Mouse (Mus musculus): ENCODE data around the gene Lcn6. TPM values are rescaled to one million over a fixed set of nuclear protein-coding genes. Genes with fewer than 3 reads are reported as not detected.
"Not testable (repeated sequence)": the region's sequence is repeated elsewhere in the genome, so short reads cannot be mapped to it uniquely, and the experiment has no call there.

The Lcn6 gene
- total RNA-seq, 2 experiments from 2014 or later: not detected

DNA sequence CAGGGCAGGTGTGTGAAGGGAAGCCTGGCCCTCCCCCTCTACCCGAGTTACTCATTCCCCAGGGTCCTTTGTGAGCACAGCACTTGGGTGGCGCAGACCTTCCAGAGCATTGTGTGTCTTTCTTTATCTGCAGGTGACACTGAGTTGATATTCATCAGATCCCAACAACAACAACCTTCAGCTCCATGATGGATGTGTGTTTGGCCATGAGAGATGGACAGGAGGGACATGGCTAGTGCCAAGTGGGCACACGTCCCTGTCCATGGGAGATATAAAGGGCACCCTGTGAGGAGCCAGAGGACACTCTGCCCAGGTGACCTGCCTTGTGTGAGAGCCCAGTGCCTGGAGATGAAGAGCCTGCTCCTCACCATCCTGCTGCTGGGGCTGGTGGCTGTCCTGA is 23.2 kb downstream of the Lcn6 start, which contains the start of gene Obp2a:
TSS of gene Obp2a (plus strand) at position 301 of the 400 bp plus-strand sequence.
- DNase-seq: not testable (repeated sequence)
- intact Hi-C loops (cut with DNase I): loop anchor here (2.0 kb wide), 1 partner anchor 53 kb away; no protein-coding TSS in a partner anchor

DNA sequence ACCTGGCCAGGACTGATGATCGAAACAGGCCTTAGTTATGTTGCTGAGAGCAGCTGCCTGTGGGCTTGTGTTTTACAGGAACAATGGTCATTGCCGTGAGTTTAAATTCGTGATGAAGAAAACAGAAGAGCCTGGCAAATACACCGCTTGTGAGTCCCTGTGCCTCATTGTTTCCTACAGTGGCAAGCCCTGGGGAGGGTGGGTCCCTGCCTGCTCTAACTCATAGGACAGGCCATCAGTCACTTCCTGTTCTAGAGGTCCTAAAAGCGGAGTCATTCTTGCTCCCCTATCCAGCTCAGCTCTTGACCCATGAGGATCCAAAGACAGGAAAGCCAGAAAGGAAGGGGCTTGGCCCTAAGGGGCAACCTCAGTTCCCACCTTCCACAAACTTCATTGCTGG is 24.4 kb downstream of the Lcn6 start:
- intact Hi-C loops (cut with DNase I): no loop called here
- DNase-seq: peak in 1 of 2 experiments; percentile 16

DNA sequence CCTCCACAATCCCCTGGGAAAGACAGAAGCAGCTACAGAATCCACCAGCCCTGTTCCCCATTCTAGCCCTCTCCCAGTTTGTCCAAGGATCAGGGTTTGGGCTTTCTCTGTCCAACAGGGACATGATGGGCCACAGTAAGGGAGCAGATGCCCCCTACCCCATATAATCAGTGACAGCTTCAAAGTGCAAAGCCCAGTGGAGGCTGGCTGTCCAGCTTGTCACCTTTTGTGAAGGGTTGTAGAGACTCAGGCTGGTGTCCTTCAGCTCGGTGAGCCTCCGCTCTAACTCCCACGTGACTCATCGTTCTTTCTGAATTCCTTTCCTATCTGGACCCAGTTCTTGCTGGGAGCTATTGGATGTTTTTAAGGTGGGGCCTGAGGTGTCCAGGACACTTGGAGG is 27.1 kb downstream of the Lcn6 start:
- DNase-seq: no peak
- intact Hi-C loops (cut with DNase I): no loop called here

DNA sequence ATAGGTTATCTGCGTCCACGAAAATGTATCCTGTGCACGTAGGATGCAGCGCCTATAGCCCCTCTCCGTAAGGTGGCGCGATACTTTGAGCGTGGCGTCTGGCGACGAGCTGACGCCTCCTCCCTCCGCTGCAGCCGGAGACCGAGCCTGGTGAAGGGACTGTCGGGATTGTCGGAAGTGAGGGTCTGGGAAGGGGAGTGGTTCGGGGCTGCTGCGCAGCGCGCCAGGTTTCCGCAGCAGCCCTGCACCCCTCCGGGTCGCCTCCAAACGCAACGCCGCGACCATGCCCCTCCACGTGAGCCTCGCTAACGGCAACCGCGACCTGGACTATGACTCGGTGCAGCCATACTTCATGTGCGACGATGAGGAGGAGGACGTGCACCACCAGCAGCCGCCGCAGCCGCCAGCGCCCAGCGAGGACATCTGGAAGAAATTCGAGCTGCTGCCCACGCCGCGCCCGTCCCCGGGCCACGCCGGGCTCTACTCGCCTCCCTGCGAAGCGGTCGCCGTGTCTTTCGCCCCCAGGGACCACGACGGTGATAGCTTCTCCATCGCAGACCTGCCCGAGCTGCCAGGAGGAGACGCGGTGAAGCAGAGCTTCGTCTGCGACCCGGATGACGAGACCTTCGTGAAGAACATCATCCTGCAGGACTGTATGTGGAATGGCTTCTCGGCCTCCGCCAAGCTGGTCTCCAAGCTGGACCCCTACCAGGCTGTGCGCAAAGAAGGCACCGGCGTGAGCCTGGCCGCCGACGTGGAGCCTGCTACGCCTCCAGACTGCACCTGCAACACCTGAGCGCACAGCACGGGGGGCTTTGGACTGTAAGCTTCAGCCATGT is 30.3 kb downstream of the Lcn6 start, which contains the start of gene Bmyc:
TSS of gene Bmyc (plus strand) at position 97 of the 839 bp plus-strand sequence.
- intact Hi-C loops (cut with DNase I): no loop called here
- peak; percentile 84 to 85 for DNase-seq

DNA sequence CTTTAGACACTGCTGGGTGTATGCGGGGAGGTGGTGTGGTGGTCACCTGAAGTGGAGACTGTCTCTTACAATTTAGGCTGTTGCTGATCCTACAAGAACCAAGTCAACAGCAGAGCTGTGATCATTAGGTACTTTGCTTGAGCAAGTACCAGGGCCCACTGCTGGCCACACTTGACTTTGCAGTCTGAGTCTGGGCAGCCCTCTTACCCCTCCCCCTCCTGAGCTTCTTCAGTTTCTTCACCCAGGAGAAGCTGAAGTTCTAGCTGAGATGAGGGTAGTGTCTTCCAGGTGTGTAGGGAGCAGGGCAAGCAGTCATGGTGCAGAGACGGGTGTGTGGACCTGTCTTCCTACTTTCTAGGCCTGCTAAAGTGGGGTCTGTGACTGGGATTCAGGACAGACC is 31.5 kb downstream of the Lcn6 start:
- DNase-seq: peak; percentile 22 to 35
- intact Hi-C loops (cut with DNase I): no loop called here

DNA sequence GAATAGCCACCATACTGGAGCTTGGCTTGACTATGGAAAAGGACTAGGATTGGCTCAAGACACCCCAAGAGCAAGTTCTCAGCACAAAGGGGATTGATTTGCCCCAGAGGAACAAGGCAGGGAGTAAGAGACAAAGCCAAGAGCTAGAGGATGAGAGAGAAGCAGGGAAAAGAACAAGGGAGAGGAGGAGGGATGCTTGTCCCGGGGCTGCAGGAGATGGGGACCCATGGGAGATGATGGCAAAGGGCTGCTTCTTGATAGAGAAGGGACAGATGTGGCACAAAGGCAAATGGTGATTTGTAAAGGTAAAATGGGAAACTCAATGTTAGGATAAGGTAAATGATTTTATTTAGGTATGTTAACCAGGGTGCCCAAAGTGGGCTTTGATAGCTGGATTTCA is 32.5 kb downstream of the Lcn6 start:
- intact Hi-C loops (cut with DNase I); DNase-seq: not testable (repeated sequence)

DNA sequence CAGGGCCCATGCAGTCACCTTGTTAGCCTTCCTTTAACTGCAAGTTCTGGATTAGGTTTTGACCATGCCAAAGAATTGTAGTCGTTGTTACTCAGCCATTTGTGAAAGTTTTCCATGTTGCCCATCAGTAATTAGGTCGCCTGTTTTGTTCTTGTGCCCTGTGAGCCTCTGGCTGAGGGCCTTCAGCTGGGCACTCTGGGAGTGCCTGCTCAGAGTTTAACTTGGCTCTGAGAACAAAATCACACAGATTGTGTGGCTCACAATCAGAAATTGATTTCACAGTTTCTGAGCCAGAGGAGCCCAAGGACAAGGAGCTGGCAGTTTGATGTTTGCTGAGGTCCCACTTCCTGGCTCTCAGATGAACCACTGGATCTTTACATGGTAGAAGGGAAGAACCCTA is 33.2 kb downstream of the Lcn6 start:
- DNase-seq; intact Hi-C loops (cut with DNase I): not testable (repeated sequence)

DNA sequence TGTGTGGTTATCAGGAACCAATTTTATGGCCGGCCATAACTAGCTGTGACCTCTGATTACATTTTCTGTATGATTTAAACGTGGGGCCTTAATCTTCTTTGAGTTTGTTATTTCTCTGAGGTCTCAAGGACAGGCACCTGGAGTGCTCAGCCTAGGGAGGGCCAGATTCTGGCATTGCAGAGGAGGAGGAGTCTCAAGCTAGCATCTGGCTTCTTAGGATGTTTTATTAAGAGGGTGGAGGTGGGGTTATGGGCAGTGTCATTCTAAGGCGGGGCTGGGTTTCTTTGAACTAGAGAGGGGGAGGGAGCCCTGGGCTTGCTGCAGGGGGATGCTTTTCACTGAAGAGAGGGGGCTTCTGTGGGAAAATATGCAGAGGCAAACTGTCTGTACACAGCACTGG is 35.1 kb downstream of the Lcn6 start:
- intact Hi-C loops (cut with DNase I); DNase-seq: not testable (repeated sequence)

DNA sequence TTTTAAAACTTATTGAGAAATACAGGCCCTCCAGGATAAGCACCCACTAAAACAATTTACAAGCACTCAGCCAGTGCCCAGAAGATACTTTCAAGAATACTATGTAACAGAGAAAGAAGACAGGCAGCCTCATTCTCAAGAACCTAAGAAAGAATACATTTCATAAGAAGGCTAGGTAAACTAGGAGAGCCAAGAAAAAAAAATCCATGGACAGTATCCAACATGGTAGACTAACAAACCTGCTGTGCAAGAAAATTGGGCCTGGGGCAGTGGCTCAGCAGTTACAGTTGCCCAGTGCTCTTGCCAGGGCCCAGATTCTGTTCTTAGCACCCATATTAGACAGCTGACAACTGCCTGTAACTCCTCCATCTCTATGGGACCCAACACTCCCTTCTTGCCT is 40.6 kb downstream of the Lcn6 start:
- intact Hi-C loops (cut with DNase I): no loop called here
- DNase-seq: no peak

Other genes starting within 250 kb of the Lcn6 start
- 10 to 100 TPM; 21.2 to 21.9 TPM for gene Abca2, start 248.1 kb upstream of the Lcn6 start, total RNA-seq (2021)
- gene Clic3, start 219.9 kb upstream of the Lcn6 start, total RNA-seq (2021): 1 to 10 TPM; 3.3 to 3.7 TPM
- gene Paxx, start 215.7 kb upstream of the Lcn6 start, total RNA-seq (2021): 10 to 100 TPM; 33.3 to 39.5 TPM
- gene Ptgds, start 206.7 kb upstream of the Lcn6 start, total RNA-seq (2021): 100 to 1,000 TPM in 1 of 2 experiments, 10 to 100 TPM in 1; 75.1 to 110 TPM
- not detected for gene Lcn12, start 182.9 kb upstream of the Lcn6 start, total RNA-seq (2021)
- 10 to 100 TPM; 93.1 to 93.4 TPM for gene Fbxw5, start 176.0 kb upstream of the Lcn6 start, total RNA-seq (2021)
- gene C8g, start 175.1 kb upstream of the Lcn6 start, total RNA-seq (2021): under 1 TPM; 0.52 to 0.53 TPM
- 10 to 100 TPM; 16.1 to 18.3 TPM for gene Traf2, start 129.8 kb upstream of the Lcn6 start, total RNA-seq (2021)
- gene Edf1, start 118.9 kb upstream of the Lcn6 start, total RNA-seq (2021): 100 to 1,000 TPM; 188 to 189 TPM
- gene Mamdc4, start 101.9 kb upstream of the Lcn6 start, total RNA-seq (2021): 1 to 10 TPM; 1.8 to 2.2 TPM
- gene Phpt1, start 101.6 kb upstream of the Lcn6 start, total RNA-seq (2021): 100 to 1,000 TPM in 1 of 2 experiments, 10 to 100 TPM in 1; 93.8 to 101 TPM
- gene Ajm1, start 95.0 kb upstream of the Lcn6 start, total RNA-seq (2021): under 1 TPM; 0.10 to 0.12 TPM
- 10 to 100 TPM; 49.4 to 57.6 TPM for gene Rabl6, start 68.3 kb upstream of the Lcn6 start, total RNA-seq (2021)
- not detected for gene Ccdc183, start 59.1 kb upstream of the Lcn6 start, total RNA-seq (2021)
- 10 to 100 TPM; 22.1 to 24.6 TPM for gene Tmem141, start 54.8 kb upstream of the Lcn6 start, total RNA-seq (2021)
- gene Fcna, start 48.8 kb upstream of the Lcn6 start, total RNA-seq (2021): 1 to 10 TPM; 2.7 to 3.7 TPM
- gene Lcn8, start 23.7 kb upstream of the Lcn6 start, total RNA-seq (2021): 1 to 10 TPM in 1 of 2 experiments, under 1 TPM in 1; 0.99 to 1.0 TPM
- gene Lcn5, start 18.8 kb upstream of the Lcn6 start, total RNA-seq (2021): not detected
- not detected for gene Lcn10, start 5.9 kb downstream of the Lcn6 start, total RNA-seq (2021)
- not detected for gene Obp2a, start 23.3 kb downstream of the Lcn6 start, total RNA-seq (2021)
- gene Bmyc, start 30.0 kb downstream of the Lcn6 start, total RNA-seq (2021): 10 to 100 TPM; 14.6 to 15.6 TPM
- not detected for gene Obp2b, start 60.2 kb downstream of the Lcn6 start, total RNA-seq (2021)
- not detected for gene Lcn3, start 88.8 kb downstream of the Lcn6 start, total RNA-seq (2021)
- not detected for gene Lcn11, start 100.2 kb downstream of the Lcn6 start, total RNA-seq (2021)
- gene Gm13539, start 105.5 kb downstream of the Lcn6 start, total RNA-seq (2021): not detected
- gene Glt6d1, start 139.1 kb downstream of the Lcn6 start, total RNA-seq (2021): not detected
- gene Lcn9, start 146.4 kb downstream of the Lcn6 start, total RNA-seq (2021): not detected
- gene Sohlh1, start 170.5 kb downstream of the Lcn6 start, total RNA-seq (2021): not detected
- gene Kcnt1, start 186.9 kb downstream of the Lcn6 start, total RNA-seq (2021): 1 to 10 TPM in 1 of 2 experiments, under 1 TPM in 1; 0.62 to 1.1 TPM